Mouse (Mus musculus) kidney, embryonic 15.5 days (tissue): ENCODE results near the gene Slc44a3. TPM values are rescaled to one million over a fixed set of nuclear protein-coding genes. Genes with fewer than 3 reads are reported as not detected.

Experiments
- ATAC-seq: fragments of 200-750 bp; cut with Nextera tagmentation; replicated peaks from 2 replicates; pipeline ENCODE4 v1.8.0; 2017; ENCODE audit warnings: moderate TSS enrichment; ENCODE audit not compliant: low FRiP score
- H3K27ac ChIP-seq: fragments of 300-500 bp; sonication (generic); 2 replicates; pipeline ENCODE4 v1.5.1; 2015; ENCODE audit warnings: mild to moderate bottlenecking, inconsistent platforms
- H3K27me3 ChIP-seq: fragments of 300-500 bp; sonication (generic); 2 replicates; pipeline ENCODE4 v1.6.1; 2015; ENCODE audit warnings: inconsistent platforms
- H3K36me3 ChIP-seq: fragments of 300-500 bp; sonication (generic); 2 replicates; pipeline ENCODE4 v1.6.1; 2015; ENCODE audit warnings: inconsistent platforms
- H3K4me1 ChIP-seq: fragments of 300-500 bp; sonication (generic); 2 replicates; pipeline ENCODE4 v1.6.1; 2015; ENCODE audit warnings: inconsistent platforms
- H3K4me2 ChIP-seq: fragments of 300-500 bp; sonication (generic); 2 replicates; pipeline ENCODE4 v1.6.1; 2015; ENCODE audit warnings: moderate library complexity, mild to moderate bottlenecking, inconsistent platforms
- H3K4me3 ChIP-seq: fragments of 300-500 bp; sonication (generic); replicated peaks from 2 replicates; pipeline ENCODE4 v1.5.1; 2015; ENCODE audit warnings: mild to moderate bottlenecking, inconsistent platforms
- H3K9ac ChIP-seq: fragments of 300-500 bp; sonication (generic); 2 replicates; pipeline ENCODE4 v1.6.1; 2015; ENCODE audit warnings: mild to moderate bottlenecking, inconsistent platforms
- H3K9me3 ChIP-seq: fragments of 300-500 bp; sonication (generic); replicated peaks from 2 replicates; pipeline ENCODE4 v1.6.1; 2016; ENCODE audit warnings: inconsistent platforms
- WGBS: fragments of 180-500 bp; shearing (Covaris S2); methylation state at CpG from one replicate; pipeline ENCODE4 v1.1.7; 2015; ENCODE audit warnings: mixed read lengths; 5-methylcytosine and 5-hydroxymethylcytosine counted together
- polyA plus RNA-seq: library from polyadenylated mRNA; unstranded; fragments of >200 nt; fragmentation: Nextera tagmentation; extraction: Ambion mirVana; gene quantifications from 2 replicates; pipeline ENCODE4 v1.2.1, GENCODE M21; 2015

Gene Slc44a3
- polyA plus RNA-seq, 1 experiment from 2014 or later = 7.2 TPM

GRCm38 (mm10) chr3:121490941-121491340 is 41.3 kb downstream of the Slc44a3 start:
- Histone ChIP-seq H3K4me1 (peaks cover 23% of the 10 kb centered on the region), H3K9ac (no peak overlapping the region), H3K9me3 (0 out of 2 replicates have a peak, but pooled peaks cover 4% of the 10 kb centered on the region), H3K4me3 (no peak overlapping the region), H3K4me2 (no peak overlapping the region), H3K27me3 (no peaks in the 10 kb centered on the region), H3K27ac (0 out of 2 replicates have a peak overlapping the region, but pooled peaks have one; percentile 15), H3K36me3 (no peaks in the 10 kb centered on the region)
- ATAC-seq = no peak
- WGBS = 41% methylated on average over 5 of the region's 5 CpGs

GRCm38 (mm10) chr3:121489462-121490118 is 42.6 kb downstream of the Slc44a3 start:
- no peaks in the 10 kb centered on the region for H3K9me3 ChIP-seq
- H3K4me1 ChIP-seq = peaks cover 23% of the 10 kb centered on the region
- H3K36me3 ChIP-seq = no peaks in the 10 kb centered on the region
- 64% methylated on average over 12 of the region's 12 CpGs for WGBS
- ATAC-seq = no peak; the same call in 1 of the 2 replicates
- peak overlapping the region; percentile 49 for H3K27ac ChIP-seq
- H3K27me3 ChIP-seq = no peaks in the 10 kb centered on the region
- no peak overlapping the region for H3K4me3 ChIP-seq
- no peak overlapping the region for H3K4me2 ChIP-seq
- H3K9ac ChIP-seq = no peak overlapping the region

- no peaks in the 10 kb centered on the region for H3K36me3 ChIP-seq
- peaks cover 33% of the 10 kb centered on the region for H3K4me1 ChIP-seq
- H3K27me3 ChIP-seq = peaks cover 3% of the 10 kb centered on the region; the same call in 1 of the 2 replicates
- H3K4me2 ChIP-seq = no peak overlapping the region
- no peak overlapping the region for H3K4me3 ChIP-seq
- no peaks in the 10 kb centered on the region for H3K9me3 ChIP-seq
- H3K27ac ChIP-seq = no peak overlapping the region
- no peak overlapping the region for H3K9ac ChIP-seq
- 69% methylated on average over 2 of the region's 2 CpGs for WGBS
- ATAC-seq = no peak
Observed at GRCm38 (mm10) chr3:121485201-121485600, 47.0 kb downstream of the Slc44a3 start.

GRCm38 (mm10) chr3:121483266-121484161 is 48.7 kb downstream of the Slc44a3 start:
- no peak for ATAC-seq
- H3K9ac ChIP-seq = no peak overlapping the region
- H3K27me3 ChIP-seq = peaks cover 3% of the 10 kb centered on the region; the same call in 1 of the 2 replicates
- WGBS = 26% methylated on average over 25 of the region's 25 CpGs
- no peak overlapping the region for H3K27ac ChIP-seq
- peaks cover 23% of the 10 kb centered on the region for H3K4me1 ChIP-seq
- H3K4me3 ChIP-seq = no peak overlapping the region
- H3K36me3 ChIP-seq = no peaks in the 10 kb centered on the region
- peak overlapping the region; percentile 20; the same call in 1 of the 2 replicates for H3K4me2 ChIP-seq
- H3K9me3 ChIP-seq = no peaks in the 10 kb centered on the region

GRCm38 (mm10) chr3:121481564-121481963 is 50.6 kb downstream of the Slc44a3 start:
- no peak overlapping the region for H3K4me2 ChIP-seq
- peaks cover 3% of the 10 kb centered on the region; the same call in 1 of the 2 replicates for H3K27me3 ChIP-seq
- ATAC-seq = peak; percentile 76
- H3K4me1 ChIP-seq = peaks cover 23% of the 10 kb centered on the region
- H3K36me3 ChIP-seq = no peaks in the 10 kb centered on the region
- H3K9ac ChIP-seq = no peak overlapping the region
- no peak overlapping the region for H3K4me3 ChIP-seq
- WGBS = 22% methylated on average over 6 of the region's 6 CpGs
- no peaks in the 10 kb centered on the region for H3K9me3 ChIP-seq
- H3K27ac ChIP-seq = no peak overlapping the region

- Histone ChIP-seq H3K9ac (no peak overlapping the region), H3K9me3 (no peaks in the 10 kb centered on the region), H3K4me2 (no peak overlapping the region), H3K36me3 (no peaks in the 10 kb centered on the region), H3K27me3 (peaks cover 3% of the 10 kb centered on the region; the same call in 1 of the 2 replicates), H3K27ac (no peak overlapping the region), H3K4me3 (no peak overlapping the region), H3K4me1 (peaks cover 23% of the 10 kb centered on the region)
- peak; percentile 33; the same call in 1 of the 2 replicates for ATAC-seq
- 69% methylated on average over 8 of the region's 8 CpGs for WGBS
Observed at GRCm38 (mm10) chr3:121480961-121481436, 51.2 kb downstream of the Slc44a3 start.

- WGBS = 69% methylated on average over 26 of the region's 26 CpGs
- Histone ChIP-seq H3K4me2 (no peak overlapping the region), H3K9me3 (no peaks in the 10 kb centered on the region), H3K4me1 (peaks cover 23% of the 10 kb centered on the region), H3K9ac (no peak overlapping the region), H3K36me3 (no peaks in the 10 kb centered on the region), H3K4me3 (no peak overlapping the region), H3K27ac (no peak overlapping the region), H3K27me3 (peaks cover 3% of the 10 kb centered on the region; the same call in 1 of the 2 replicates)
- ATAC-seq = no peak
Observed at GRCm38 (mm10) chr3:121480030-121480960, 51.9 kb downstream of the Slc44a3 start.

GRCm38 (mm10) chr3:121474738-121475137 is 57.5 kb downstream of the Slc44a3 start:
- Histone ChIP-seq H3K9me3 (no peaks in the 10 kb centered on the region), H3K36me3 (no peaks in the 10 kb centered on the region), H3K4me1 (peaks cover 16% of the 10 kb centered on the region), H3K27ac (no peak overlapping the region), H3K27me3 (no peaks in the 10 kb centered on the region), H3K9ac (no peak overlapping the region), H3K4me2 (no peak overlapping the region), H3K4me3 (no peak overlapping the region)
- no peak for ATAC-seq
- WGBS = 73% methylated on average over 3 of the region's 3 CpGs

GRCm38 (mm10) chr3:121471703-121472102 is 60.5 kb downstream of the Slc44a3 start:
- H3K27ac ChIP-seq = no peak overlapping the region
- H3K4me1 ChIP-seq = peaks cover 40% of the 10 kb centered on the region
- H3K9me3 ChIP-seq = no peaks in the 10 kb centered on the region
- H3K4me3 ChIP-seq = no peak overlapping the region
- WGBS = 51% methylated on average over 11 of the region's 11 CpGs
- H3K4me2 ChIP-seq = no peak overlapping the region
- no peaks in the 10 kb centered on the region for H3K36me3 ChIP-seq
- no peak overlapping the region for H3K9ac ChIP-seq
- no peaks in the 10 kb centered on the region for H3K27me3 ChIP-seq
- no peak for ATAC-seq

GRCm38 (mm10) chr3:121469185-121469975 is 62.8 kb downstream of the Slc44a3 start:
- H3K4me3 ChIP-seq = no peak overlapping the region
- H3K4me1 ChIP-seq = peaks cover 41% of the 10 kb centered on the region
- no peaks in the 10 kb centered on the region for H3K36me3 ChIP-seq
- 3% methylated on average over 13 of the region's 13 CpGs for WGBS
- ATAC-seq = peak; percentile 81
- H3K9ac ChIP-seq = no peak overlapping the region
- peak overlapping the region; percentile 40 for H3K4me2 ChIP-seq
- H3K27ac ChIP-seq = peak overlapping the region; percentile 89
- no peaks in the 10 kb centered on the region for H3K27me3 ChIP-seq
- H3K9me3 ChIP-seq = no peaks in the 10 kb centered on the region
